In genomic region chr4:52284909-52285308, GRCm38 (mm10) we compare ENCODE assay signal across 15 mouse cellular contexts.
"Had no signal": no experiment of that assay in that cellular context is flagged by ENCODE, and none has a peak within 500 bp of the region (broad histone marks: within the 10 kb centered on the region; RNA-seq: fewer than 3 reads in every experiment).

No protein-coding gene starts in this region.

- H3K4me3 ChIP-seq: limb, embryonic 10.5 days; liver, embryonic 15.5 days; midbrain, embryonic 13.5 days; myocyte; neural tube, embryonic 15.5 days had no signal

- DNase-seq: kidney, adult 18-20 months; kidney, postnatal 10 days; kidney, postnatal 4 days; lung, adult 2 months; lung, postnatal 36 days; thymus, adult 2 months; thymus, postnatal 25 days had no signal

- H3K27ac ChIP-seq: hindbrain, postnatal 0 days; limb, embryonic 10.5 days; liver, embryonic 15.5 days; midbrain, embryonic 13.5 days; neural tube, embryonic 15.5 days had no signal

- H3K36me3 ChIP-seq: limb, embryonic 10.5 days; liver, embryonic 15.5 days; midbrain, embryonic 13.5 days; neural tube, embryonic 15.5 days had no signal

- H3K9ac ChIP-seq: liver, embryonic 15.5 days; midbrain, embryonic 13.5 days; neural tube, embryonic 15.5 days had no signal

- ATAC-seq: hindbrain, postnatal 0 days; lung, postnatal 0 days; midbrain, embryonic 13.5 days had no signal

- H3K4me1 ChIP-seq: limb, embryonic 10.5 days; liver, embryonic 15.5 days had no signal

- H3K27me3 ChIP-seq: liver, embryonic 15.5 days; midbrain, embryonic 13.5 days; neural tube, embryonic 15.5 days had no signal

- H3K4me2 ChIP-seq: liver, embryonic 11.5 days; liver, embryonic 15.5 days; midbrain, embryonic 13.5 days; neural tube, embryonic 15.5 days had no signal

- H3K9me3 ChIP-seq: limb, embryonic 10.5 days; liver, embryonic 15.5 days; midbrain, embryonic 13.5 days; neural tube, embryonic 15.5 days had no signal
